Mouse (Mus musculus): Measurements from ENCODE around the gene Kat2b. TPM values are rescaled to one million over a fixed set of nuclear protein-coding genes. Genes with fewer than 3 reads are reported as not detected.
"Not testable (repeated sequence)": the region's sequence is repeated elsewhere in the genome, so short reads cannot be mapped to it uniquely, and the experiment has no call there.

Gene Kat2b
- total RNA-seq, 2 experiments from 2014 or later, result 53.0 to 66.7 TPM

GRCm38 (mm10) chr17:53661056-53661840 is 94.6 kb downstream of the Kat2b start:
- no peak for DNase-seq

GRCm38 (mm10) chr17:53664267-53664666 is 97.6 kb downstream of the Kat2b start:
- DNase-seq, result no peak

- DNase-seq, result no peak
Observed at GRCm38 (mm10) chr17:53664703-53665382, 98.2 kb downstream of the Kat2b start.

GRCm38 (mm10) chr17:53670453-53670852 is 103.8 kb downstream of the Kat2b start:
- no peak for DNase-seq

- DNase-seq, result no peak
Observed at GRCm38 (mm10) chr17:53678716-53679115, 112.1 kb downstream of the Kat2b start.

- no peak for DNase-seq
Observed at GRCm38 (mm10) chr17:53688321-53688720, 121.7 kb downstream of the Kat2b start.

- peak; percentile 96 for DNase-seq
Observed at GRCm38 (mm10) chr17:53688877-53689802, 122.5 kb downstream of the Kat2b start, which contains the start of gene Sgo1. Sgo1 (minus strand) TSS chr17:53689333.

- DNase-seq, result no peak
Observed at GRCm38 (mm10) chr17:53689946-53690345, 123.3 kb downstream of the Kat2b start.

GRCm38 (mm10) chr17:53694039-53694438 is 127.4 kb downstream of the Kat2b start:
- peak; percentile 8 for DNase-seq

GRCm38 (mm10) chr17:53697521-53697920 is 130.9 kb downstream of the Kat2b start:
- not testable (repeated sequence) for DNase-seq

GRCm38 (mm10) chr17:53714453-53714852 is 147.8 kb downstream of the Kat2b start:
- DNase-seq, result no peak

GRCm38 (mm10) chr17:53715161-53715560 is 148.5 kb downstream of the Kat2b start:
- not testable (repeated sequence) for DNase-seq

GRCm38 (mm10) chr17:53718474-53718873 is 151.8 kb downstream of the Kat2b start:
- no peak for DNase-seq

- not testable (repeated sequence) for DNase-seq
Observed at GRCm38 (mm10) chr17:53718916-53719315, 152.3 kb downstream of the Kat2b start.

Other genes with a start within 250 kb of the Kat2b start
- under 1 TPM; 0.13 to 0.19 TPM for gene Efhb, start 103.5 kb upstream of the Kat2b start, total RNA-seq (2021)
- 10 to 100 TPM; 38.3 to 39.7 TPM for gene Rab5a, start 87.6 kb upstream of the Kat2b start, total RNA-seq (2021)
- not detected for gene Pp2d1, start 27.4 kb upstream of the Kat2b start, total RNA-seq (2021)
- under 1 TPM in 1 of 2 experiments, not detected in 1; 0.13 TPM for gene Sgo1, start 122.5 kb downstream of the Kat2b start, total RNA-seq (2021)